Mouse (Mus musculus) lung, postnatal 25 days (tissue): Measurements from ENCODE around the gene Olfr1477.
"Not testable (repeated sequence)": the region's sequence is repeated elsewhere in the genome, so short reads cannot be mapped to it uniquely, and the experiment has no call there.

ENCODE experiments used
- DNase-seq: peaks from one replicate; pipeline ENCODE4 v3.0.0; 2022; ENCODE audit warnings: low spot score

Olfr1477 gene

GRCm38 (mm10) chr19:13500246-13500645 lies at the start of gene Olfr1477:
TSS of gene Olfr1477 (plus strand) at chr19:13500546.
- no peak for DNase-seq

DNA sequence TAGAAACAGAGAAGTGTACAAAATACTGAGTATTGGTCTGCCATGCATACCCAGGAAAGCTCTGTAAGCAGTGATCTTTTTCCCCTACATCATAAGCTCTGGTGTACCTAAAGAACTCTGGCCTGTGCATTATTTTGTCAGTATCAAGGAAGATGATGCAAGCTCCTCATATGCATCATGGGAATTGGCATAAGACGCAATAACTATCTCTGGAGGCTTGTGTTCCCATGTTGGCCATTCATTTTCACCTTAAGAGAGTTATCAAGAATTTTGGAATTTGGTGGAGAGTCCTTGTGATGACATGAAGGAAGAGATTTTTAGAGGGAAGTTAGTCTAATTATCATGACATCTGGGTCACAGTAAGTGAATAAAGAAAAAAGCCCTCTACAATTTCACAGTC lies 44.4 kb upstream of the Olfr1477 start, which contains the start of gene Olfr1472:
Gene Olfr1472, minus strand, starts transcription at position 101 of the 400 bp plus-strand sequence.
- no peak for DNase-seq

DNA sequence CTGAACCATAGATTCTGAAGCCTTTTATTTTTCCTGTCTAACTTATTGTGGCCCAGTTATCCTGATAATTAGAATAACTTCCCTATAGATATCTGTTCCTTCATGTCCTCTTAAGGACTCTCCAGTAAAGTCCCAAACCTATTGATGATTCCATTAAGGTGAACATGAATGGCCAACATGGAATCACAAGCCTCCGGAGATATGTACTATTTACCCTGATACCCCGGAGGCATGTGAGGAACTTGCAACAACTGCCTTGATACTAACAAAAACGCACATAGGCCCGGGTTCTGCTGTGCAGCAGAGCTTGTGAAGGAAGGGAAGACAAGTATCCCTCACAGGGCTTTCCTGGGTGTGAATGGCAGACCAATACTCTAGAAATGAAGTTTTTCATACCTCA lies 31.1 kb upstream of the Olfr1477 start, which contains the start of gene Olfr1474:
Gene Olfr1474, plus strand, starts transcription at position 301 of the 400 bp plus-strand sequence.
- DNase-seq: not testable (repeated sequence)

DNA sequence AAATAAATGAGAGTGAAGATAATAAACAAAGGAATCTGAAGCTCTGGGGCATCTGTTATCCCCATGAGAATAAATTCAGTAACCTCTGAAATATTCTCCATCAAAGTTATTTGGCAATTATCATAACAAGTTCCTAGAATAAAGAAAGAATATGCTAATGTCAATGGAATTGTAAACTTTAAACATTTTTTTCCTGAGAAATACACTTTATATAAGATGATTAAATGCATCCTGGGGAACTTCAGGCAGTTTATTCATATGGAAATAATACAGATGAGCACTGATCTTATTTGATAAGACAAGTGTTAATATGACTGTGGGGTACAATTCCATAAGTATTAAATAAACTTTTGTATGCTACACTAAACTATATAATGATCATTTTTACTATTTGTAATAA lies 20.2 kb upstream of the Olfr1477 start, which contains the start of gene Olfr1475:
Gene Olfr1475, minus strand, starts transcription at position 101 of the 400 bp plus-strand sequence.
- no peak for DNase-seq

GRCm38 (mm10) chr19:13527613-13528012 lies 27.3 kb downstream of the Olfr1477 start, which contains the start of gene Olfr1480:
TSS of gene Olfr1480 (plus strand) at chr19:13527913.
- no peak for DNase-seq
